Mouse (Mus musculus) thymus, postnatal 36 days (tissue): ENCODE measurements around the gene Anapc10.
"Not testable (repeated sequence)": the region's sequence is repeated elsewhere in the genome, so short reads cannot be mapped to it uniquely, and the experiment has no call there.

ENCODE experiments used
- DNase-seq, 2 experiments: peaks; one replicate each; pipeline ENCODE4 v3.0.0; 2022; ENCODE audit warnings: mixed read lengths in 2 of 2

Anapc10 gene

DNA sequence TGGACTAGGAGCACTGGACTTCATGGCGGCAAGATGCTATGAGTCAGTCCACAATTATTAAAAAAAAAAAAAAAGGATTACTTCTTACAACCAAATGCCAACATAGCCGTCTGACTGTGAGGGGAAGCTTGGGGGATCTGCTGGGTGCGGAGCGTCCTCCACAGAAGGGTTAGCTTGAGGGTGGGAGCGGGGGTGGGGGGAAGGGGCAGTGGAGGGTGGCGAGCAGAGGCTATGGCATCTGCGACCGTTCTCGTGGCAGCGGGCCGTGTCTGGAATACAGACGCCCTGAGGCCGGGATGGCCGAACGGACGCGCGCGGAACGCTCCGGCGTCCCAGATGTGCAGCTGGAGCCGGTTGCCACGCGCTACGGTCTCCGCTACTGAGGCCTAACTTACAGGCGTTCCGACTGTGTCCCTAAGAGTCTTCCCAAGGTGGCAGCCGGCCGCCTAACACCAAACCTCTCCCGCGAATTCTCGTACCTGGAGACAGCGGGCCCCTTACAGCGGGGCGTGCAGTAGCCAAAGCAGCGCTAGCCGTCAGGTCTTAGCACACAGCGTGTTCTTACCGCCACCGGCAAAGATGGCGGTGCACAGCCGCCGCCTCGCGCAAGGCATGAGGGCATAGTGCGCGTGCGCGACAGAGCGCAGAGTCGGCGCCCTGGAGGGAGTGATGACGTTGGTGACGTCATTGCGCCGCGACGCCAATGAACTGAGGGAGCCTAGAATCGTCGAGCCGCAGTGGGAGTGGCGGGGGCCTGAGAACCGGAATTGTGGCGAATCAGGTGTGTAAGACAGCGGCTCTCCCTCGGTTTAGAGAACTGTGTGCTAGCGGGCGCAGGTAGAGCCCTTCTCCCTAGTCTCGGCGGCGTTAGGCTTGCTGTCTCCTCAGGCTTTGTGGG is at the start of gene Anapc10, which contains the start of gene Abce1:
Anapc10 (plus strand) TSS at position 757 of the 898 bp plus-strand sequence.
Abce1 (minus strand) TSS at position 677 of the 898 bp plus-strand sequence.
- peak; percentile 98 for DNase-seq

DNA sequence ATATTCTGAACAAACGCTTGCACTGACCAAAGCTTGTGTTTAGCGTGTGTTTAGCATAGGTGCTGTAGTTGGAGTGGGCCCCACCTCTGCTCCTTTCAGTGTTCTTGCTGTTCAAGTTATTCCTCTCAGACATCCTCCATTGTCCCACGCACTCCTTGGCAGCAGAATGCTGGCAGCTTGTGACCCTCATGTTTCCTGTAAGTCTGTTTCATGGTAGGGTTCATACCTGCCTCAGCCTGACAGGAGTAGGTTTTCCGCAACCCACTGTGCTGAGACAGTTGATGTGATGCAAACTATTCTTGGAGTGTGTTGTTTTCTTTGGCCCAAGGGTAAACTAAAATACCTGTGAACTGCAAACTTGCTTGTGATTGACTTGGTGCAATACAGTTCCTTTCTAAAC is 35.2 kb upstream of the Anapc10 start:
- DNase-seq = no peak

DNA sequence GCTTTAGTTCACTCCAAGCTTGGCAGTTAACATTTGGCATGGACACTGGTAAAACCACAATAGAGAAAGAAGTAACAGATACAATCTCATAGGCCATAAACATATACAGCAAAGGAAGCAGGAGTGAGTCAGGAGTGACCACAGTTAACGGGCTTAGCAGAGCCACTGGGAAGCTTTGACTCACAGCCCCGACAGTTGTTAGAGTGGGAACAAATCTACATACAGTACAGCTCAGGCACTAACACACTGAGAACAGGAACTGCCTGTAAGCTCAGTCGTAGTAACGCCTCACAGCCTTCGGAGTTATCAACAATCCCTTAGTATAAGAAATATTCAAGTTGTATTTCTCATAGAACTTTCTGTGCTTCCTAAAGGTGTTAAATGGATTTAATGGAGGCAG is 32.6 kb upstream of the Anapc10 start:
- DNase-seq = no peak

DNA sequence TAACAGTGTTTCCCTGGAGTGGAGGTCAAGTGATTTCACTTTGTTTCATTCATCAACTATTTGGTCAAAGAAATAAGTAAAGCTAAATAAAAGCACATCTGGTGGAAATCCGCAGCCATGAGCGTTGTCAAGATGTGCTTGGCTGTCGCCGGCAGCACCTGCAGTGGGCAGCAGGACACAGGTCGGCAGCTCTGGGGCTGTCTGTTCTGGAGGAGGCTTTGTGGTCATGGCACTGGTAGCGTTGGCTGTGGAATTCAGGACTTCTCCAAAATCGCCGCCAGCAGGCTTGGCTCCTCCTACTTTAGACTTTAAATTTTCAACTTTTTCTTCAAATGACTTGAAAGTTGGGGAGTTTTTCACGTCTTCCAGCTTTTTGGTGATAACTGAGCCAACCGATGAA is 31.5 kb upstream of the Anapc10 start:
- DNase-seq = not testable (repeated sequence)

DNA sequence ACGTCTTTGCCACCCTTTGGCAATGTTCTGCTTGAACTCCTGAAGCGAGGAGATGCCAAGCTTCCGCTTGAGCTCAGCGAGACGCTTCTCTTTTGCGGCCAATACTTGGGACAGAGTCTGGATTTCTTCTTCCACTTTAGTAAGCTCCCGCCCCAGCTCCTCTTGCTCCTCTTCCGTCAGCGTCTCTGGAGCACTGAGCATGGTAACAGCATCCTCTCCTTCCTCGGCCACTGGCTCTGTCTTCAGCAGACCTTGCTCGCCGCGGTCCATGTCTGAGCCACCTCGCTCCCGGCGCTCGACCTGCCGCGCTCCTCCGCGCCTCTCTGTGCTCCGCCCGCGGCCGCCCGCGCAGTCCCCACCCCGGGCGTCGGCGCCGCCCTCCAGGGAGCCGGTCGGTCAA is 31.1 kb upstream of the Anapc10 start:
- peak; percentile 5 to 8 for DNase-seq

DNA sequence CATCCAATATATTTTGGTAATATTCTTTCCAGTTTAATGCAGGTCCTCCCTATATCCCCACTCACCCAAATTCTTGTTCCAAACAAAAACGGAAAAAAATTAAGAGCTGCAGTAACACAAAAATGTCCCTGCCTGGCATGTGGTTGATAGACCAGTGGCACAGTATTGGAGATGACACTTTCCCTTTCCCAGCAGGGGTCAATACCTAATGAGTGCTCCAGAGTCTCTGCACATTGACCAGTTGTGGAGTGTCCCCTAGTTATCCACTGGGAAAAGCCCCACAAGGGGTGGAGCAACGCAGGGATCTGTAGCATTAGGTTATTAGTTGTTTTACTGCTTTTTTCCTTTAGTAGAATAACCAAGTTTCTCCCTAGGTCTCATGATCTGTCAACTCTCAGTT is 30.7 kb upstream of the Anapc10 start:
- no peak for DNase-seq

DNA sequence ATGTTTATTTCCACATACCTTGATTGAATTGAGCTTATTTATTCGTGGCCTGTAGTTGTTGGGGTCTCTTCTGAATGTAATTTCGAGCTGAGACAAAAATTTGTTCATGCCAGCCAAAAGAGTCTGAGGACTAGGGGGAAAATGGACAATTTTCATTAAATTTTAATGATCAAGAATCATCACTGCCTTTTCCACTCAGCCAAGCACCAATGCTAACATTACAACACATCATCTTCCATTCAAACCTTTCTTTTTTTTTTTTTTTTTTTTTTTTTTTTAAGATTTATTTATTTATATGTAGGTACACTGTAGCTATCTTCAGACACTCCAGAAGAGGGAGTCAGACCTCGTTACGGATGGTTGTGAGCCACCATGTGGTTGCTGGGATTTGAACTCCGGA is 25.7 kb upstream of the Anapc10 start:
- not testable (repeated sequence) for DNase-seq

DNA sequence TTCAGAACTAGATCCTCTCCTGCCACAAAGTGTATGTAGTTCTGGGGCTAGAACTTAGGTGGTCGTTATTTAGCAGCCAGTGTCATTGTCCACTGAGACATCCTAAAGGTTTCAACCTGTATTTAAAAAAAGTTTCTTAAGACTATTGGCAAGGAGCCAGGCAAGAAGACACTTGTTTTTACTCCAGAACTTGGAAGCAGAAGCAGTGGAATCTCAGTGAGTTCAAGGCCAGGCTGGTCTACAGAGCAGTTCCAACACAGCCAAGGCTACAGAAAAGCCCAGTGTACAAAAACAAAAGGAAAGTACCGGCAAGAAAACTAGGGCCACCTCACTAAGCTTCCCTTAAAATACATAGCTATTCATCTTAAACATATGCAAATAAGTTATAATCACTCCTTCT is 19.1 kb upstream of the Anapc10 start:
- no peak for DNase-seq

DNA sequence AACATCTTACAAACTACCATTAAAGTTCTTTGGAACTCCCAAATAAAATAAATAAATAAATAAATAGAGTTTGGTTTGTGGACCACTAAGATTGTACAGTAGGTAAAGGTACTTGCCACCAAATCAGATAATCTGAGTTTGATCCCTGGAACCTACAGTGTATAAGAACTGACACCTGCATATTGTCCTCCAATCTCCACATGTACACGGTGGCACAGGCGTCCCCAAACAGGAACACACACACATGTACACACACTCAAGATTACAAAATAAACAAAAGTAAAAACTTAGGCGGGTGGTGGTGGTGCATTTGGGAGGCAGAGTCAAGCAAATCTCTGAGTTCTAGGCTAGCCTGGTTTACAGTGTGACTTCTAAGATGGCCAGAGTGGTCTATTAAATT is 4.9 kb upstream of the Anapc10 start:
- no peak for DNase-seq

DNA sequence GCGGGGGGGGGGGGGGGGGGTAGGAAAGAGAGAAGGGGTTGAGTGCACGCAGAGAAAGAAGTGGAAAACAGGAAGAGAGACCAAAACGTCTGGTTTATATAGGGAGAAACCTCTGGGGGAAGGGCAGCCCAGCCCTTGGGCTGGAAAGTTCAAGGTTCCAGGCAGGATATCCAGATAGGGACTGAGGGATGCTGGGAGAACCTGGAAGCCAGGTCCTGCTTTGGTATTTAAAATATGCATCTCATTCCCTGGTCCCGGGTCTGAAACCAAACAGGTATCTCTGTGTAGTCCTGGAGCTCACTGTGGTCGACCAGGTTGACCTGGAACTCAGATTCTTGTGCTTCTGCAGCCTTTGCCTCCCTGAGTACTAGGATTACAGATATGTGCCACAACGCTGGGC is 1.1 kb downstream of the Anapc10 start:
- DNase-seq = no peak

DNA sequence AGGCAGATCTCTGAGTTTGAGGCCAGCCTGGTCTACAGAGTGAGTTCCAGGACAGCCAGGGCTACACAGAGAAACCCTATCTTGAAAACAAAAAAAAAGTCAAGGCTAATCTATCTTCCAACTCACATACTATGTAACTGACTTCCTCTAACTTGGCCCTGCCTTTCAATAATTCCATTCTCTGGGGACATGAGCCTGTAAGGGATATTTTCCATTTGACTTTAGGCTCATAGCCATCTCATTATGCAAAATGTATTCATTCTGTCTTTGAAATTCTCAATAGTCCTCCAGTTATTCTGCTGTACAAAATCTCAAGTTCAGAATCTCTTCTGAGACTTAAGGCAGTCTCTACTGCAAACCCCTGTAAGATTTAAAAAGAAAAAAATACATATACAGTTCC is 9.9 kb downstream of the Anapc10 start:
- DNase-seq = no peak

DNA sequence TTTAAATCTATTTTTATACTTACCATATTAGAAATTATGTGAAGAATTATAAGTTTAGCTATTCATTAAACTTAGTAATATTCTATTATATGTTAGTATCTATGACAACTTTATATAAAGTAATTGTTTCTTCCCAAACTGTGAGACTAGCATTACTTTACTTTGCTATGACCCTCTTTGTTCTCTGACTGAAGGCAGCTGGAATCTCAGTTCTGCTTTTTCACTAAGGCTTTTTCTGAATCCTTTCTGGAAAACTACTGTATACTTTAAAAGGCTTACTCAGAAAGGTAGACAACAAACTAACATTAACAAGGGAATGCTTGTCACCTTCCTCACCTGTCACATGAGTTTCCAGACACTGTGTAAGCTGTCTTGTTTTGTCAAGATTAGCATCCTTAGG is 11.7 kb downstream of the Anapc10 start:
- no peak for DNase-seq

DNA sequence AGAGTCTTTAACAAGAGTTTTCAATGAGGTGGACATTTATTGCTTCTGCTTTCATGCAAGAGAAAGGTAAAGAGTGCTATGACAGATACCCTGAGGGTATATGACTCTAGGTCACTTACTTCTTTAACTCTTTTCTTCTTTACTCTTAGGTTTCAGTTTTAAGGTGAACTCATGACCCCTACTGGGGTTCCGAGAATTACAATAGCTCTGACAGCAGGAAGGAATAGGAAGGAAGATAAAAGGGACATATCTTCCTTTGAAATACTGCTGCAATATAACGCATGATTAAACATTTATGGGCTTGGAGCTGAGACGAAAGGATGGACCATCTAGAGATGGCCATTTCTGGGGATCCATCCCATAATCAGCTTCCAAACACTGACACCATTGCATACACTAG is 13.0 kb downstream of the Anapc10 start:
- no peak for DNase-seq

DNA sequence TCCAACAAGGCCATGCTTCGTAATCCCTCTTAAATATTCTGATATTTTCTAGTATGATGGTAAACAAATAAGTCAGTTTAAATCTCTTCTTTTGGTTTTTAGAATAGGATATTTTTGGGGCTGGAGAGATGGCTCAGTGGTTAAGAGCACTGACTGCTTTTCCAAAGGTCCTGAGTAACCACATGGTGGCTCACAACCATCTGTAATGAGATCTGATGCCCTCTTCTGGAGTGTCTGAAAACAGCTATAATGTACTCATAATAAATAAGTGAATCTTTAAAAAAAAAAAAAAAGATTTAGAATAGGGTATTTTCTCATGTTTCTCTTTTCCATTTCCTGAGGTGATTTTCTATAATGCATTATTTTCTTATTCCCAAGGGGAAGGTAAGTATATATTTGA is 16.3 kb downstream of the Anapc10 start:
- DNase-seq = no peak

DNA sequence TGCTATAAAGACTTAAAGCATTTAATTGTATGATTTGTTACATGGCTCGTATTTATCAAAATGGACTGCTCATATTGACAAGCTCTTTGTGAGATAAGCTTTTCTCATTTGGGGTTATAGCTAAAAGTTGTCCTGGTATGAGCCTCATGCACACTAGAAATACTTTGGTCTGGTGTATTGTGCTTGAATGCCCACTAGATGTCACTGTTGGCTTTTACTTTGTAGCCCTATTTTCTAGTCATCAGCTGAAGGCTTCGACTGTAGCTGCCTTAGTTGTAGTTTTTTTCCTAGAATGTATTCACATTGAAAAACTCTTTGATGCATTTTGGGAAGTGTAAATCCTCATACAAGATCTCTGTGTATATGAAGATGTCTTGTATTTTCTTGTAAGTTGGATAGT is 22.7 kb downstream of the Anapc10 start:
- no peak for DNase-seq

DNA sequence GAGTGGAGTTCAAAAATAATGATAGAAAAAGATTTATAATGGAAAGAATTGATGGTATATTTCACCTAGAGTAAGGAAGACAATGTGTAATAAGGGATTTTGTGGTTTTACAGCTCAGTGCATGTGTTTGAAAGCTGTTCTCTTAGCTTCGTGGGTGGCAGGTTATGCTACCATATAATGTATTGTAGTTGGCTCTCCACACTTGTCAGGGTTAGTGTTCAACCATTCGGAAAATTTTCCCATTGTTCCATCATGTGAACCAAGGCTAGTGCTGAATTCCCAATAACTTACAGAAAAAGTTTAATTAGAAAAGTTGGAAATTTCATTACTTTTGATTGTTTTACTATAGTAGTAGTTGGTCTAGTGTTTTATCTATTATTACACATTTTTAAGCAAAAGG is 36.6 kb downstream of the Anapc10 start:
- no peak for DNase-seq

DNA sequence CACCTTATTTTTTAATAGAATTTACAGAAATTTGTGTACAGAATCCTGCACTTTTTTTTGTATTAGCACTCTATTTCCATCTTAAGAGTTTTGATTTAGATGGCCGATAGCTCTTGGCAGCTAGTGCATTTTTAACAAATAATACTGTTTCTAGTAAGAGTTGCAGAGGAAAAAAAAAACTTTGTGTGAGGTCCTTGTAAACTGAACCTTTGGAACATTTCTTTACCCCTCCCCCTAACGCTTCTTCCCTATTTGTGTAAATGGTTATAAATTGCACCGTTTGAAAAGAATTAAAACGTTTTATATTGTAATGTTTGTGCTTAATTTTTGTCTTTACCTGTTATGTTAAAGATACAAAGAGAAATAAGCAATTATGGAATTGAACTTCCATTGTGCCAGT is 37.0 kb downstream of the Anapc10 start:
- no peak for DNase-seq

DNA sequence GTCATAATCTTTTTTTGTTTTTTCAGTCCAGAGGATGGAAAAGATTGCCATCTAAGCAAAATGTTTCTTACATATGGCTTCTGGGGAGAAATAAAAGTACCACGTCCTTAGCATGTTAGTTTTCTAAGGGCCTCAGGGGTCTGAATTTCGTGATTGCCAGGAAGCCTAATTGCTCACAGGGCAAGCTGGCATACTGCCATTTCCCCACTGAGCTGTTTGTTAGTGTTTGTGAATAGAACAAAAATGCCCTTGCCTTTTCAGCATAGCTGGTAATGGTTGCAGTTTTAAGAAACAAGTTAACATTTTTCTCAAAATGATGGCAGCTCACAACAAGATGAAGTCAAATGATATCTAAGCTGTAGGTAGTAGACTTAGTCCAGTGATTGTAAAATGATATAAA is 38.7 kb downstream of the Anapc10 start:
- DNase-seq = no peak

DNA sequence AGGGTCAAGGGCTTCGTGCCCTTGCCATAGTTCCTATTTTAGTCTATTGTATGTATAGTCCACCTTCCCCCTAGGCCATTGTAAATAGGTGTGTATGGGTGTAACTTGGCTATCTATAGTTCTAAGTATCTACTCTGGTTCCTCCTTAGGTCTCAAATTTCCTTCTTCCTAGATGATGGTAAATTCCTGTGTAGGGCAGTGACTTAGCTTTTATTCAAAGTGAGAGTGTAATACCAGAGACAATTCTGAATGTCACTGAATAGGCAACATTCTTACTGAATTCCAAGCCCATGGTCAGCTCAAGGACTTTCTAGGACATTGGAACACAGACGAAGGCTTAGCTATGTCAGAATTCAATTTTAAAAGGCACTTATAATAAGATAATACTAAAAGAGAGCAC is 83.3 kb downstream of the Anapc10 start:
- not testable (repeated sequence) for DNase-seq

DNA sequence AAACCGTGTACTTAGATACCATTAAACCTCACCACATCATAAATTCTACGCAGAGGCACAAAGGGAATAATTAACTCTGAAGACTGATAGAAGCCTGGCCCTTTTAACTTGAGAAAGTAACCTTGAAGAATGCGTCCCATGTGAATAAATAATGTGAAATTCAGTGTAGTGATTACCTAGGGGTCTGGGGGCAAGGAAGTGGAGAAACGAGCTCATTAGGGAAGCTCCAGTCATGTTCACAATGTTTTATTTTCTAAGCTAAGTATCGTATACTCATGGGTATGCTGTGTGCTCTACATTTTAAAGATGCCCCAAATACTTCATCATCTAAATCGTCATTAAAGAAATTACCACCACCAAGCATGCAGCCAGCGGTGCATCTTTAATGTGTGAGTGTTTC is 85.1 kb downstream of the Anapc10 start:
- DNase-seq = no peak

DNA sequence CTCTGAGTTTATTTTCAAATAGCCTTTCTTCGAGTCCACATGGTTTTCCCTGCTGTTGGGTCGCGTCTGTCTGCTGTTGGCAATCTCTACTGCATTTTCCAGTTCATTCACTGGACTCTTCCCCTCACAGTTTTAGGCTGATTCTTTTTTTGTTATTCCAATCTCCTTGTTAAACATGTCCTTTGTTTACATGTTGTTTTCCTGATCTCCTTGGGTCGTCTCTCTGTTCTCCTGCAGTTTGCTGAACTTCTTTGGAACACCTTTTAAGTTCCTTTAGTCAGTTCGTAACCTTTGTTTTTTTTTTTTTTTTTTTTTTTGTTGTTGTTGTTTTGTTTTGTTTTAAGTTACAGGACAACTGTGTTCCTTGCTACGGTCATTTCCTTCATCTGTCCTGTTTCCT is 92.9 kb downstream of the Anapc10 start:
- no peak for DNase-seq

DNA sequence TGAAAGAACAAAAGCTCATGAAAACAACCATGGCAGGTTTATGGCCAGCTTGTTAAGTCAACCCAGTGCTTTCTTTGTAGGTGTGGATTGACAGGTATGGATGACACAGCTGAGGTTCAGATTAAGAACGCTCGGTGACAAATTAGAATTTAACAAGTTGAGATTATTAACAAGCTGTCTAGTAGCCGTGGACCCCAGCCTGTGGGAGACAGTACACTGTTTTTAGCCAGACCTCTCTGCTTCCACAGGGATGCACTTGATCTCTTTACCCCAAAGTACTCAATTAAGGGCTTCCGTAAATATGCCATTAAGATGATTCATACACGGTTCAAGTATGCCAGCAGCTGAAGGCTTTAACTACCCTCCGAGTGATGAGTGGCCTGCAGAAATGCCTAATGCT is 95.4 kb downstream of the Anapc10 start:
- DNase-seq = no peak

DNA sequence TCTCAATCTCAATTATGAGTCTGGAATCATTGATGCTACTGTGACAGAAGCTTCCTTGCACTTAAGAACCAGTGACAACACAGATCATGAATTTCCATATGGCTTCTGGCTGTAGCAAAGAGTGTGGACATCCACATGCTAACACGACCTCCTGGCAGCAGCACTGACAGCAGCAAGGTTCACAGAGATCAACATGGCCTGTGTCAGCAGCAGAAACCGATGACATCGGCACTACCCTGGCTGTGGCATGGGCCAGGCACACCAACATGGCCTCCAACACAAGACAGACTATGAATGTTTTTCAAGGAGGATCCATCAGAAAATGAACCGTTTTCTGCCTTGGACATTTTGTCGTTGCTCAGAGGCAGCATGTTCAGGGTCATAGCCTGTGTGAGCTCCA is 114.9 kb downstream of the Anapc10 start:
- DNase-seq = no peak
